Mouse (Mus musculus) testis, postnatal 10 days (tissue): ENCODE data around the gene Vav2.

Experiments used
- DNase-seq: peaks from one replicate; pipeline ENCODE4 v3.0.0; 2021; ENCODE audit warnings: low spot score

The Vav2 gene

GRCm38 (mm10) chr2:27408194-27408593 is 18.6 kb downstream of the Vav2 start:
- DNase-seq, result no peak

- DNase-seq, result no peak
These were observed 19.9 kb downstream of the Vav2 start for GRCm38 (mm10) chr2:27406928-27407327.

- no peak for DNase-seq
These were observed 21.5 kb downstream of the Vav2 start for GRCm38 (mm10) chr2:27405094-27405884.

GRCm38 (mm10) chr2:27404375-27405093 is 22.3 kb downstream of the Vav2 start:
- no peak for DNase-seq

DNA sequence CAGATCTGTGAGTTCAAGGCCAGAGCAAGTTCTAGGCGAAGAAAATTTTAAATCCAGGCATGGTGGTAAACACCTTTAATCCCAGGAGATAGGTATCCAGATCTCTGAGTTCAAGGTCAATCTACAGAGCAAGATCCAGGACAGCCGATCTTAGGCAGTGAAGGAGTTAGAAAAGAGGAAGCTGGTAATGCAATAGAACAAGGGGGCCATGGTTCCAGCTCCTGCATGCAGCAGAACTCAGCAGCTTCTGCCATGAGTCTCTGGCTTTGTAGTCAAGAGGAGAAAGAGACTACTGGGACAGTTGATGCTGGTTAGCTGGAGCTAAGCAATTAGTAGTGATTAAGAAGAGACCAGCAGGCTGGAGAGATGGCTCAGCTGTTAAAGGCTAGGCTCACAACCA is 25.3 kb downstream of the Vav2 start:
- DNase-seq, result no peak

DNA sequence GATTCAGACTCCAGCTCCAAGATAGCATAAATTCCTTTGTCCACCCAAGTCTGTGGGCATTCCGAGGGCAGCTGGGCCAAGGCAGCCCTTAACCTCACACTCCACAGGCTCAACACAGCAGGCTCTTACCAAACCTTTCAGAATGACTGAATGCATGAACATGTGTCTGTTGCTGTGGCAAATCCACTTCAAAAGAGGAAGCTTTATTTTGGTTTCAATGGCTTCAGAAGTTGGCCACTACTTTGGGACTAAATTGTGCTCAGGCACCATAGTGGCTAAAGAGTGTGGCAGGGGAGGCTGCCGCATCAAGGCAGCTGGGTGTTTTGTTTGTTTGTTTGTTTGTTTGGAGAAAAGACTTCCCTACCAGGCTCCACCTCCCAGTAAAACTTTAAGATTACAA is 26.8 kb downstream of the Vav2 start:
- no peak for DNase-seq

DNA sequence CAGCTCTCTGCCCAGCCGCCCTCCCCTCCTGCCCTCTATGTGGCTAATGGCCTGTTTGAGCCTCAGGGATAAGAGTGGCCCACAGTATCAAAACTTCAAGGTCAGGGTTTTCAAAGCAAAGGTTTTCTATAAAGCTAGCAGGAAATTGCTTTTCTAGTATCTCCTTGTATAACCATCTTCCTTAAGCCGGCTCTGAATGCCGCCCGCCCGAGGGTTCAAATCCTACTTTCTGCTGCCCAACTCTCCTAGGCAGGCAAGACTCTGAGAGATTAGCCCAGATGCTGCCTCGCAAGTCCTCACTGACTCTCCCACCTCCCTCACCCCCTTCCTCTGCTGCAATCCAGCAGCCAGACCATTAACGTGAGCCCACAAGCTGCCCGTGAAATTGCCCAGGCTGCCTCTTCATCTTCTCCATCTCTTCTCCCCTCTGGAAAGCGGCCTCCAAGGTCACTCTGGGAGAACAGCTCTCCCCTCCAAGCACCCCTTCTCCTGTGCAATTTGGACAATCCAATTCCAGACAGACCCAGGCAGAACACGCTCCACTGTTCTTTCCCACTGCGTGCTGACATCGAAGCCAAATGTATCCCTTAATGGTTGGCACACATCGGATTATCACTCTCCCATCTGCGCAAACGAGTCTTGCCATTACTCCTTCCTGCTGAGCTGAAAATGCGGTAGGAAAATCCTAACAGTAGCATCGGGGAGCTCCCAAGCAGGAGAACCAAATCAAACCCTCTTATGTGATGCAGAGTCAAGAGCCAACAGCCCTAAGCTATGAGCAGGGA is 30.0 kb downstream of the Vav2 start:
- no peak for DNase-seq

GRCm38 (mm10) chr2:27394158-27394832 is 32.5 kb downstream of the Vav2 start:
- DNase-seq, result no peak

DNA sequence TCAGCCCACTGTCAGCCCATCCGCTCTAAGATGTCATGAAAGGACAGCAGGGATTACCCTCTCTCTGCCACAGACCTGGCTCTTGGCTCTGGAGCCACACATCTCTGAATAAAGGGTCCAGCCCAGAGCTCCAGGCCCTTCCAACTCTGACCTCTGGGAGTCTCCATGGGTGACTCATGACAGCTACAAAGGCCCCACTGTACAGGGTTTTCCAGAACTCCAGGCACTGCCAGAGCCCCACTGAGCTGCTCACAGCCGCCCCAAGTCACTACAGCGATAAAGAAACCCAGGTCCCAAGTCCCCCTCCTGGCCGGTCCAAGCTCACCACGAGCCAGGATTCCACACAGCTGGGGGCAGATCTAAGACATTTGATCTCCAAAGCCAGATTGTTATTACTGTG is 34.6 kb downstream of the Vav2 start:
- DNase-seq, result no peak

GRCm38 (mm10) chr2:27390775-27391174 is 36.1 kb downstream of the Vav2 start:
- DNase-seq, result no peak

- no peak for DNase-seq
These were observed 36.5 kb downstream of the Vav2 start for GRCm38 (mm10) chr2:27390325-27390724.

DNA sequence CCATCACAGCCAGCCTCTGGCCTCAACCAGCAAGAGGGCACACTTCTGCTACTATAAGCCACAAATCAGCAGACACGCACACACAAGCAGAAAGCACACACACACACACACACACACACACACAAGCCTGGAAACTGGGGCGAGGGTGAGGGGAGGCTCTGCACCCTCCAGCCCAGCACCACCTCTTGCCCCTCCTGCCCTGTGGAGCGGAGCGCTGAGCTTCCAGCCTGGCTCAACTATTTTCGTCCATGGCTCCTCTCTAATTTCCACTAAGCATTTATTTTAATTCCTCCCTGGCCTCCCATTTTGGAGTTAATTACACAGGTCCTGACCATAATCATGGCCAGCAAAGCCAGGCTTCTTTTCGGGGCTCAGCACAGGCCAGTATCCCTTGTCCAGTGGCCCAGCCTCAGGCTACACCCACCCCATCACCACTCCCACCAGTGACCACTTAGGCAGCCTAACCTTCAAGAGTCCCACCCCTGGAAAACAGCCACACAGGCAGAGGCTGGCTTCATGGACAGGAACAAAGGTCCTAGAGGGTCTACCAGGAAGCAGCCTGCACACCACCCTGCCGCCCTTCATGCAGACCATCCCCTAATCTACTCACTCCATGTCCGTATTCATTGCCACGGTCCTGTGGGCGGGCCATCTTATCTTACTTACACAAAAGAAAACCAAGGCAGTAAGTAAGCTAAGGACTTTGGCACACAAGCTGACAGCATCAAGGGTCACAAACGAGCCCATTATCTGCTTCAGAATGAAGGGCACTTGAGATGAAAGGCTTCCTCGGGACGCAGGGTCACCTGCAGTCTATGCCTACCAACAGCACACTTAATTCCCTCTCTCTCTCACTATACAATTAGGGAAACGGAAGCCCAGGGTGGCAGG is 37.3 kb downstream of the Vav2 start:
- DNase-seq, result no peak

DNA sequence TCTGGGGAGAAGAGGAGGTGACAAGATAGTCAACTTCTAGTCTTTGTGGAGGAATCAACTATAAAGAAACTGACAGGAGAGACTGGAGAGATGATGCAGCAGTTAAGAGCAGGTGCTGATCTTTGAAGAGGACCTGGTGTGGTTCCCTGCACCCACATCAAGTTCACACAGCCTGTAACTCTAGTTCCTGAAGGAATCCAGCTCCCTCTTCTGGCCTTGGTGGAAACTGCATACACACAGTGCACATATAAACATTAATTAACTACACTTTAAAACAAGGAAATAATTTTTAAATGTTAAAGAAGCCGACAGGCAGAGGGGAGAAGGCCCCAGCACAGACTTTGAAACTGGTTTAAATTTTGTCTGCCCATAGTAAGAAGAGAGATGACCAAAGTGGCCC is 39.6 kb downstream of the Vav2 start:
- DNase-seq, result no peak

GRCm38 (mm10) chr2:27381698-27382097 is 45.1 kb downstream of the Vav2 start:
- DNase-seq, result no peak

DNA sequence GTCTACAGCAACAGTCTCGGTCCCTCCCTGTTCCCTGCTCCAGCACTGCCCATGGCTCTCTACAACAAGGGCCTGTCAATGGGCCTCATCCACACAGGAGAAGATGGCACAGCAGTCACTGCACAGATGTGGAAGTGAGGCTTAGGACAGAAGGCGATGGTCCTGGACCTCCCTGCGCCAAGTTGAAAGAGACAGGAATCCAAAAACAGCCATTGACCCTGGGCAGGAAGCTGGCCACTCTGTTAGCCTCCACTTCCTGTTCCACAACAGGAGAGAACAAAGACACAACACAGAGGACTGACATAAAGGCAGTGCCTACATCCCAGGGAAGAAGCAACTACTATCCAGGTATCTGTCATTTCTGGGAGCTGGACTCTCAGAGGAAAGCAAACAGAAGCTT is 45.6 kb downstream of the Vav2 start:
- DNase-seq, result no peak

DNA sequence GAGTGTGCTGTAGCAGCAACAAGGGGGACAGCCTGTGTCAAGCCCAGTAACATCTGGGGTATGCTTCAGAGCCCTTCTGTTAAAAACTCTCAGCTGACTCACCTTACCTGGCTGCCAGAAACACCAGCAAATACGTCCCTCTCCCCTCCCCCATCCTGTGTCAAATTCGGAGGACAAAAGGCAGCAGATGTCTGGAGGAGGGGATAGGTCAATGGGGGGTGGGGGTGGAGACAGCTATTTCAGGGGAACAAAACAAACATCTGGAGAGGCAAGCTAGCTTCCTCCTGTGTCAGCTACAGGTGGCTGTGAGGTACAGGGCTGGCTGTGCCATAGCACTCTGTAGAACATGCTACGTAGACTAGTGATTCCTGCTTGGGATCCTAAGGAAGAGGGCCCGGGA is 49.0 kb downstream of the Vav2 start:
- no peak for DNase-seq

GRCm38 (mm10) chr2:27377164-27377563 is 49.7 kb downstream of the Vav2 start:
- DNase-seq, result no peak

GRCm38 (mm10) chr2:27375141-27375540 is 51.7 kb downstream of the Vav2 start:
- no peak for DNase-seq

- no peak for DNase-seq
These were observed 53.5 kb downstream of the Vav2 start for GRCm38 (mm10) chr2:27373349-27373748.

GRCm38 (mm10) chr2:27371450-27371849 is 55.4 kb downstream of the Vav2 start:
- DNase-seq, result no peak

DNA sequence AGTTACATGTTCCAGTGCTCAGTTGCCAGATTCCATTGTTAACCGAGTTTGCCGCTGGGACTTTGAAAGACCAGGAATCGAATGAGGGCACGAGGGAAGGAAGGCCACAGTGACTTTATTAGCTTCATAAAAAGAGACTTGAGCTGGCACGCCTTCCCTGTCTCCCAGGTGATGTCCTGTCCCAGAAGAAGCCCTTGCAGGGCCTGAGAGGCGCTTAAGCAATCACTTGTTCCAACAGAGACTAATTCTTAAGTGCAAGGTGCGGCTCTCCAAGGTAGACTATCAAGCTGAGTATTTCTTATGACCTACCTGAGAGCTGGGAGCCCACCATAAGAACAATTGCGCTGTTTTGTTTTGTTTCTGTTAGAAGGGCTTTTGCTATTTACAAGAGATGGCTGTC is 57.9 kb downstream of the Vav2 start:
- DNase-seq, result no peak
